Mouse (Mus musculus) right cerebral cortex, postnatal 25 days (tissue): ENCODE data around the gene Pdcd7.
A peak's percentile ranks its signal among the peaks of the same experiment; 100 is the strongest.

ENCODE experiments used
- DNase-seq: peaks from one replicate; pipeline ENCODE4 v3.0.0; 2022

Gene Pdcd7

GRCm38 (mm10) chr9:65345854-65346475 is at the start of gene Pdcd7:
TSS of gene Pdcd7 (plus strand) at chr9:65346104.
- peak; percentile 94 for DNase-seq

- no peak for DNase-seq
Observed at GRCm38 (mm10) chr9:65297056-65297455, 48.8 kb upstream of the Pdcd7 start.

- DNase-seq: no peak
Observed at GRCm38 (mm10) chr9:65298761-65299160, 47.1 kb upstream of the Pdcd7 start.

- DNase-seq: no peak
Observed at GRCm38 (mm10) chr9:65299650-65300049, 46.3 kb upstream of the Pdcd7 start.

GRCm38 (mm10) chr9:65302327-65302983 is 43.4 kb upstream of the Pdcd7 start:
- DNase-seq: no peak

- no peak for DNase-seq
Observed at GRCm38 (mm10) chr9:65303586-65303985, 42.3 kb upstream of the Pdcd7 start.

GRCm38 (mm10) chr9:65304300-65304699 is 41.6 kb upstream of the Pdcd7 start:
- DNase-seq: no peak

GRCm38 (mm10) chr9:65306672-65307071 is 39.2 kb upstream of the Pdcd7 start:
- DNase-seq: no peak

- DNase-seq: no peak
Observed at GRCm38 (mm10) chr9:65308011-65308410, 37.9 kb upstream of the Pdcd7 start.

GRCm38 (mm10) chr9:65312669-65313357 is 33.1 kb upstream of the Pdcd7 start:
- no peak for DNase-seq

- DNase-seq: no peak
Observed at GRCm38 (mm10) chr9:65313846-65314245, 32.1 kb upstream of the Pdcd7 start.

- DNase-seq: no peak
Observed at GRCm38 (mm10) chr9:65322255-65322900, 23.5 kb upstream of the Pdcd7 start.

- no peak for DNase-seq
Observed at GRCm38 (mm10) chr9:65325971-65326370, 19.9 kb upstream of the Pdcd7 start.

- DNase-seq: no peak
Observed at GRCm38 (mm10) chr9:65327371-65327770, 18.5 kb upstream of the Pdcd7 start.

GRCm38 (mm10) chr9:65333958-65334357 is 11.9 kb upstream of the Pdcd7 start:
- DNase-seq: no peak

GRCm38 (mm10) chr9:65339146-65339545 is 6.8 kb upstream of the Pdcd7 start:
- no peak for DNase-seq

- no peak for DNase-seq
Observed at GRCm38 (mm10) chr9:65340414-65340813, 5.5 kb upstream of the Pdcd7 start.

- peak; percentile 12 for DNase-seq
Observed at GRCm38 (mm10) chr9:65345439-65345838, 465 bp upstream of the Pdcd7 start.

GRCm38 (mm10) chr9:65346476-65347111 is 690 bp downstream of the Pdcd7 start:
- DNase-seq: peak; percentile 70

GRCm38 (mm10) chr9:65347112-65347850 is 1.4 kb downstream of the Pdcd7 start:
- no peak for DNase-seq

- DNase-seq: no peak
Observed at GRCm38 (mm10) chr9:65353251-65353650, 7.3 kb downstream of the Pdcd7 start.

- DNase-seq: no peak
Observed at GRCm38 (mm10) chr9:65356561-65356960, 10.7 kb downstream of the Pdcd7 start.
